ENCODE assay signal across 20 mouse cellular contexts in genomic region chr8:81370607-81371006, GRCm38 (mm10).
"Had no signal": no experiment of that assay in that cellular context is flagged by ENCODE, and none has a peak within 500 bp of the region (broad histone marks: within the 10 kb centered on the region; RNA-seq: fewer than 3 reads in every experiment).

No protein-coding gene starts in this region.

- H3K27me3 ChIP-seq: midbrain, embryonic 12.5 days; neural tube, embryonic 13.5 days; neural tube, embryonic 15.5 days had no signal

- ATAC-seq: midbrain, embryonic 16.5 days had no signal

- DNase-seq: lung, adult 18-20 months; lung, embryonic 14.5 days; lung, postnatal 10 days; lung, postnatal 4 days; midbrain, embryonic 14.5 days; retina, postnatal 1 day; right cerebral cortex, adult 18-20 months; right cerebral cortex, postnatal 25 days; right cerebral cortex, postnatal 4 days; spleen, adult 18-20 months; thymus, adult 18-20 months; thymus, postnatal 14 days; thymus, postnatal 36 days had no signal

- H3K9me3 ChIP-seq: midbrain, embryonic 10.5 days; midbrain, embryonic 12.5 days; neural tube, embryonic 13.5 days; neural tube, embryonic 15.5 days had no signal

- H3K4me2 ChIP-seq: lung, embryonic 14.5 days; midbrain, embryonic 12.5 days; neural tube, embryonic 13.5 days; neural tube, embryonic 15.5 days had no signal

- H3K4me3 ChIP-seq: midbrain, embryonic 10.5 days; midbrain, embryonic 12.5 days; myocyte; neural tube, embryonic 13.5 days; neural tube, embryonic 15.5 days had no signal

- H3K9ac ChIP-seq: liver, embryonic 14.5 days; lung, embryonic 14.5 days; midbrain, embryonic 12.5 days; neural tube, embryonic 13.5 days; neural tube, embryonic 15.5 days had no signal

- H3K27ac ChIP-seq: liver, embryonic 14.5 days; midbrain, embryonic 10.5 days; midbrain, embryonic 12.5 days; neural tube, embryonic 13.5 days; neural tube, embryonic 15.5 days had no signal

- H3K4me1 ChIP-seq: midbrain, embryonic 12.5 days had no signal

- H3K36me3 ChIP-seq: midbrain, embryonic 10.5 days; midbrain, embryonic 12.5 days; neural tube, embryonic 13.5 days; neural tube, embryonic 15.5 days had no signal
